Mouse (Mus musculus) forebrain, embryonic 10.5 days (tissue): ENCODE data around the gene Usp7. TPM values are rescaled to one million over a fixed set of nuclear protein-coding genes. Genes with fewer than 3 reads are reported as not detected.

Experiments
- DNase-seq: peaks from one replicate; pipeline ENCODE4 v3.0.0-alpha.2; 2017; ENCODE audit warnings: low spot score; ENCODE audit errors: extremely low spot score
- H3K27ac ChIP-seq: fragments of 300-500 bp; sonication (generic); 2 replicates; pipeline ENCODE4 v1.5.1; 2016; ENCODE audit warnings: mild to moderate bottlenecking
- H3K27me3 ChIP-seq: fragments of 300-500 bp; sonication (generic); 2 replicates; pipeline ENCODE4 v1.6.1; 2016; ENCODE audit warnings: mild to moderate bottlenecking; ENCODE audit not compliant: poor library complexity, severe bottlenecking
- H3K36me3 ChIP-seq: fragments of 300-500 bp; sonication (generic); replicated peaks from 2 replicates; pipeline ENCODE4 v1.6.1; 2016; ENCODE audit warnings: mild to moderate bottlenecking, moderate library complexity
- H3K4me1 ChIP-seq: fragments of 300-500 bp; sonication (generic); 2 replicates; pipeline ENCODE4 v1.6.1; 2016
- H3K4me3 ChIP-seq: fragments of 300-500 bp; sonication (generic); 2 replicates; pipeline ENCODE4 v1.5.1; 2016; ENCODE audit warnings: mild to moderate bottlenecking, moderate library complexity
- H3K9me3 ChIP-seq: fragments of 300-500 bp; sonication (generic); 2 replicates; pipeline ENCODE4 v1.6.1; 2016; ENCODE audit warnings: mild to moderate bottlenecking, moderate library complexity
- WGBS: fragments of 180-500 bp; shearing (Covaris S2); methylation state at CpG from one replicate; pipeline ENCODE4 v1.1.7; 2016; 5-methylcytosine and 5-hydroxymethylcytosine counted together
- polyA plus RNA-seq: library from polyadenylated mRNA; unstranded; fragments of >200 nt; fragmentation: Nextera tagmentation; extraction: Ambion mirVana; gene quantifications from 2 replicates; pipeline ENCODE4 v1.2.1, GENCODE M21; 2016

The Usp7 gene
- polyA plus RNA-seq, 1 experiment from 2014 or later = 33.4 TPM

DNA sequence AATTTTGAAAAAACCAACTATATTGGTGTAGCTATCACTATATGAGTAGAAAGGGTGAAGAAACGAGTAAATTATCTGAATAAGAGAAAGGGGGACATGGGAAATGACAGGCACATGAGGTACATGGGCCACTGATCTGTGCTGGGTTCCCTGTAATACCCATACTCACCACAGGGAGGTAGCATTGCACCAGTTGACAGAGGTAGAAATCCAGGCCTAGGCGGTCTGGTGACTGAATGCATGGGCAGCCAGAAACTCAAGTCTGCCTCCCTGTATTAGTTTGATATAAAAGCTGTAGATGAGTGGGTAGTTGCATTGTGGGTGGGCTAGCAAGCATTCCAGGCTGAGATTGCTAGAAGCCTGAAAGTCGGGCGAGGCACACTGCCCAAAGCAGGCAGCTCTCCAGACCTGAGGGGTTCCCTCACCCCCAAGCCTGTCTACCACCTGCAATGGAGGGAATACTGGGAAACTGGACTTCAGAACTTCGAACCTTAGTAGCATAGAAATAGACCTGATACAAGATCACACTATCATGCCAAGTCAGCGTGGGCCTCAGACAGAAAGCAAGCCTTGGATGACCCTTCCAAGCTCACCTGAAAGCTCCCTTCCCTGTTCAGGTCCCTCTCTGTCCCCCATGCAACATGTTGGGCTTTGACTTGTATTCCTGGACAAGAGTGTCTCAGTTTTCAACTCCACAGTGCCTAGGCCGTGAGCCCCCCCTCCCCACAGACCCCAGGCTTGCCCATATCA, 105.8 kb downstream of the Usp7 start:
- WGBS = 58% methylated on average over 7 of the region's 7 CpGs
- Histone ChIP-seq H3K4me1 (no peaks in the 10 kb centered on the region), H3K4me3 (no peak overlapping the region), H3K36me3 (peaks cover 70% of the 10 kb centered on the region), H3K27me3 (no peaks in the 10 kb centered on the region), H3K9me3 (no peaks in the 10 kb centered on the region), H3K27ac (no peak overlapping the region)
- DNase-seq = peak; percentile 70

DNA sequence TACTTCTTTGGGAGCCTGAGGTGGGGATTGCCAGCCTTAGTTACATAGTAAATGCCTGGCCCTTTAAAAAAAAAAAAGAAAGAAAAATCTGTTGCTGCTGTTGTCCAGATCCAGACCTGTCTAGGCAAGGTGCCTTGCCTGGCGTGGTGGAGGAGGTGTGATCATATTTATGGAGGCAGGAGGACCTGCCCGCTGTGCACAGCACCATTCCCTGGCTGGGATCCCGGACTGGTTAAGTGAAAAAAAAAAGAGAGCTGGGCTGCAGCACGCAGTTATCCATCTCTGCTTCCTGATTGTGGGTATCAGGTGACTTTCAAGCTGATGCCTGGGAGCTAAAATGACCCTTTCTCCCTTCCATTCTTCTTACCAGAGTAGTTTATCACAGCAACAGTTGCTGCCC, 107.0 kb downstream of the Usp7 start:
- no peak for DNase-seq
- WGBS = 94% methylated on average over 4 of the region's 4 CpGs
- H3K36me3 ChIP-seq = peaks cover 58% of the 10 kb centered on the region
- H3K4me1 ChIP-seq = no peaks in the 10 kb centered on the region
- no peaks in the 10 kb centered on the region for H3K27me3 ChIP-seq
- H3K9me3 ChIP-seq = no peaks in the 10 kb centered on the region
- H3K27ac ChIP-seq = no peak overlapping the region
- H3K4me3 ChIP-seq = no peak overlapping the region

GRCm38 (mm10) chr16:8680470-8680869, 111.6 kb downstream of the Usp7 start, which contains the start of gene Gm5767:
Gene Gm5767 (plus strand): TSS chr16:8680770.
- Histone ChIP-seq H3K9me3 (no peaks in the 10 kb centered on the region), H3K4me1 (no peaks in the 10 kb centered on the region), H3K27me3 (no peaks in the 10 kb centered on the region), H3K36me3 (peaks cover 21% of the 10 kb centered on the region), H3K27ac (no peak within 1 kb of the TSS), H3K4me3 (no peak within 1 kb of the TSS)
- WGBS = 87% methylated on average over 5 of the region's 5 CpGs
- no peak for DNase-seq

DNA sequence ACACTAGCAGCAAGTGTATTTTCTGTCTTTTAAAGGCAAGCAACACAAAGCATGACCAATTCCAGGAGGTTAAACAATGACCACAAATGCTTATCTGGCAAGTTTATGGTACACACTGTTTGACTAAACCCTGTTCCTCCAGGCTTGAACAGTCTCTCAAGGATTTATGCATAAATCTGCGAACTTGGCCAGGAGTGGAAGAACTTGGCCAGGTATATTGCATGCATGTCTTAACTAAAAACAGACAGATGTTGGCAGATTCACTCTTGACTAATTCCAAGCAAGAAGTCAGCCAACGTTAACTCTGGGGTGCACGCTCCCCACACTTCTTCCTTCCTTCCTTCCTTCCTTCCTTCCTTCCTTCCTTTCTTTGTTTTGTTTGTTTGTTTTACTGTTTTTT, 112.3 kb downstream of the Usp7 start:
- no peak overlapping the region for H3K27ac ChIP-seq
- DNase-seq = no peak
- H3K27me3 ChIP-seq = no peaks in the 10 kb centered on the region
- H3K36me3 ChIP-seq = peaks cover 16% of the 10 kb centered on the region; the same call in 1 of the 2 replicates
- no peak overlapping the region for H3K4me3 ChIP-seq
- no peaks in the 10 kb centered on the region for H3K4me1 ChIP-seq
- WGBS = 86% methylated on average over 3 of the region's 3 CpGs
- H3K9me3 ChIP-seq = no peaks in the 10 kb centered on the region

GRCm38 (mm10) chr16:8678676-8679075, 113.4 kb downstream of the Usp7 start:
- Histone ChIP-seq H3K27me3 (peaks cover 6% of the 10 kb centered on the region), H3K9me3 (no peaks in the 10 kb centered on the region), H3K27ac (no peak overlapping the region), H3K4me1 (0 out of 2 replicates have a peak, but pooled peaks cover 4% of the 10 kb centered on the region), H3K36me3 (peaks cover 6% of the 10 kb centered on the region; the same call in 1 of the 2 replicates), H3K4me3 (no peak overlapping the region)
- DNase-seq = no peak
- 87% methylated on average over 4 of the region's 4 CpGs for WGBS

DNA sequence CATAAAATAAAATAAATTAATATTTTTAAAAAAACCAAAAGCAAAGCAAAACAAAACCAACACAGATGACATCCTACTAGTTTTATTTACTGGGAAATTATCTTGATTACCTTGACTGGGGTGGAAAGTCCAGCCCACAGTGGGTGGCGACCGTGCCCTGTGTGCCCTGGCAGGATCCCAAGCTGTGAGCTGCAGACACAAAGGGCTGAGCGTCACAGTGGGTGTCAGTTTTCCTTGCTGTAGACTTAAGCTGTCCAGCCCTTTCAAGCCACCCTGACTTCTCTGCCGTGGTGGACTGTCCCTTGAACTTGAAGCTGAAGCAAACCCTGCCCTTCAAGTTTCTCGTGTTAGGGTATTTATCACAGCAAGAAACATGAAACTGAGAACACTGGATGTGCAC, 114.1 kb downstream of the Usp7 start:
- 0 out of 2 replicates have a peak, but pooled peaks cover 4% of the 10 kb centered on the region for H3K4me1 ChIP-seq
- no peak overlapping the region for H3K4me3 ChIP-seq
- 69% methylated on average over 5 of the region's 5 CpGs for WGBS
- no peak for DNase-seq
- no peak overlapping the region for H3K27ac ChIP-seq
- no peaks in the 10 kb centered on the region for H3K9me3 ChIP-seq
- peaks cover 13% of the 10 kb centered on the region for H3K27me3 ChIP-seq
- H3K36me3 ChIP-seq = no peaks in the 10 kb centered on the region

DNA sequence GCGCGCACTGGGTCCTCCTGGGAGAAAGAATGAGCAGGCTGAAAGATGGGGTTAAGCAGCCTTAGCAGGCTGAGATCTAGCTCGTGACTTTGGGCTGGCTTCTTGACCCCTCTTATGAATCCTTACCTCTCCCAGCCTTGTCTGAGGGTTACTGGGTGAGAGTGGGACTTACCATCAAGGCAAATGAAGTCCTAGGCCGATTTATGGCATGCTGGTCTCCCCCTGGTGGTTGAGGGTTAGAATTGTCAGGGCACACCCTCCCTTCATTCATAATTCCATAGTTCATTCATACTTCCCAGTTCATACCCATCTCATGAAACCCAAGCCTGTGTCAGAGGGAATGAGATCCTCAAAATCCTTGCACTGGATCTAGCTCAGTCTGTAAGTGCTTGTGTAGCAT, 115.3 kb downstream of the Usp7 start:
- WGBS = 56% methylated on average over 4 of the region's 4 CpGs
- peaks cover 19% of the 10 kb centered on the region for H3K27me3 ChIP-seq

GRCm38 (mm10) chr16:8676228-8676627, 115.9 kb downstream of the Usp7 start:
- WGBS = 72% methylated on average over 2 of the region's 2 CpGs
- H3K4me1 ChIP-seq = peaks cover 18% of the 10 kb centered on the region
- H3K36me3 ChIP-seq = no peaks in the 10 kb centered on the region
- DNase-seq = no peak
- peaks cover 19% of the 10 kb centered on the region for H3K27me3 ChIP-seq
- H3K27ac ChIP-seq = no peak overlapping the region
- no peak overlapping the region for H3K4me3 ChIP-seq
- no peaks in the 10 kb centered on the region for H3K9me3 ChIP-seq

More for the DNA sequence above, 115.3 kb downstream of the Usp7 start:
- Histone ChIP-seq H3K4me1 (peaks cover 13% of the 10 kb centered on the region), H3K4me3 (no peak overlapping the region), H3K36me3 (no peaks in the 10 kb centered on the region), H3K27ac (no peak overlapping the region), H3K9me3 (no peaks in the 10 kb centered on the region)
- peak; percentile 36 for DNase-seq

GRCm38 (mm10) chr16:8675559-8675958, 116.5 kb downstream of the Usp7 start:
- DNase-seq = no peak
- Histone ChIP-seq H3K4me1 (peaks cover 25% of the 10 kb centered on the region), H3K27ac (no peak overlapping the region), H3K9me3 (no peaks in the 10 kb centered on the region), H3K4me3 (no peak overlapping the region), H3K27me3 (peaks cover 19% of the 10 kb centered on the region), H3K36me3 (no peaks in the 10 kb centered on the region)
- 85% methylated on average over 8 of the region's 8 CpGs for whole genome bisulfite sequencing

GRCm38 (mm10) chr16:8674165-8674564, 117.9 kb downstream of the Usp7 start:
- 2% methylated on average over 8 of the region's 8 CpGs for WGBS
- H3K27me3 ChIP-seq = peaks cover 21% of the 10 kb centered on the region
- no peak overlapping the region for H3K4me3 ChIP-seq
- no peak overlapping the region for H3K27ac ChIP-seq
- H3K9me3 ChIP-seq = no peaks in the 10 kb centered on the region
- H3K36me3 ChIP-seq = 0 out of 2 replicates have a peak, but pooled peaks cover under 1% of the 10 kb centered on the region
- peak; percentile 44 for DNase-seq
- peaks cover 39% of the 10 kb centered on the region for H3K4me1 ChIP-seq

DNA sequence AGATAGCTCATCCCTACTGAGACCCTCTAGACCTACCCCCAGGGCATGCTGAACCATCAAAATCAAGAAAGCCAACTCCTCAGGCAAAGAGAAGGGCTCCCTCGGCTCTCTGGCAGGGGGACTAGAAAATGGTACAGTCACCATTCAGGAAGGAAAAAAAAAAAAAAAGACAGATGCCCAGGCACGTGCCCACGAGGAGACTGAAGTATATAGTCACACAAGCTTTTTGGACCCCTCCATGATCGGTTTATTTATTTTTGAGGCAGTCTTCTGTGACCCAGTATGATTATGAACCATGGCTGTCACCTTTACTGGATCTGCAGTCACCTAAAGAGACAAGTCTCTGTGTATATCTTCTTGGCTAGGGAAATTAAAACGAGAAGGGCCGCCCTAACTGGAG, 118.8 kb downstream of the Usp7 start:
- Histone ChIP-seq H3K9me3 (no peaks in the 10 kb centered on the region), H3K4me3 (no peak overlapping the region), H3K4me1 (peaks cover 47% of the 10 kb centered on the region), H3K36me3 (peaks cover 8% of the 10 kb centered on the region; the same call in 1 of the 2 replicates), H3K27me3 (peaks cover 22% of the 10 kb centered on the region), H3K27ac (no peak overlapping the region)
- 78% methylated on average over 6 of the region's 6 CpGs for WGBS
- DNase-seq = no peak

DNA sequence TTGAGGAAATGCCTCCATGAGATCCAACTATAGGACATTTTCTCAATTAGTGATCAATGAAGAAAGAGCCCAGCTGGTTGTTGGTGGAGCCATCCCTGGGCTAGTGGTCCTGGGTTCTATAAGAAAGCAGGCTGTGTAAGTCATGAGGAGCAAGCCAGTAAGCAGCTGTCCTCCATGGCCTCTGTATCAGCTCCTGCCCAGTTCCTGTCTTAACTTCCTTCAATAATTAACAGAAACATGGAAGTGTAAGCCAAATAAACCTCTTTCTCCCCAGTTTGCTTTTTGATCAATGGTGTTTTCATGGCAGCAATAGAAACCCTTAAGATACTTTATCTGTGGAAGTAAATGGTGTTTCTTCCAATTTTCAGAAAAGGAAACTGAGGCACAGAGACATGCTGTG, 119.3 kb downstream of the Usp7 start:
- no peak for DNase-seq
- peaks cover 53% of the 10 kb centered on the region for H3K4me1 ChIP-seq
- H3K36me3 ChIP-seq = peaks cover 10% of the 10 kb centered on the region; the same call in 1 of the 2 replicates
- peaks cover 22% of the 10 kb centered on the region for H3K27me3 ChIP-seq
- no peaks in the 10 kb centered on the region for H3K9me3 ChIP-seq
- H3K4me3 ChIP-seq = peak overlapping the region; percentile 75; the same call in 1 of the 2 replicates
- no peak overlapping the region for H3K27ac ChIP-seq

DNA sequence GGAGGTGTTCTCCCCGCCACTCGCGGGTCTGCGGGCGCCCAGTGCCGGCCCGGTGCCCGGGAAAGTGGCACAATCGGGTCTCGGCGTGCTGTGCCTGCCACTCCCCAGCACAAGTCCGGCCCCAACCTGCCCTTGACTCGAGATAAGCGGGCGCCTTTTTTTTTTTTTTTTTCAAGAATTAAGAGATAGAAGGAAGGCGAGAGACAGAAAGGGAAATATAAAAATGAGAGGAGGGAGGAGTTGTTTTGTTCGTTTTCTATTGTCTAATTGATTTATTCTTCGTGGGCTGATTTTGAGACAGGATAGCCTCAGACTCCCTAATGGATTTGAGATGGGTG, 119.8 kb downstream of the Usp7 start:
- H3K27ac ChIP-seq = peak overlapping the region; percentile 92
- WGBS = under 1% methylated on average over 18 of the region's 18 CpGs
- H3K27me3 ChIP-seq = peaks cover 22% of the 10 kb centered on the region
- H3K36me3 ChIP-seq = peaks cover 15% of the 10 kb centered on the region; the same call in 1 of the 2 replicates
- no peak for DNase-seq
- H3K4me3 ChIP-seq = peak overlapping the region; percentile 75
- H3K9me3 ChIP-seq = no peaks in the 10 kb centered on the region
- H3K4me1 ChIP-seq = peaks cover 58% of the 10 kb centered on the region
